Mouse (Mus musculus) heart, embryonic 14.5 days (tissue): ENCODE measurements around the gene Acvrl1. TPM values are rescaled to one million over a fixed set of nuclear protein-coding genes. Genes with fewer than 3 reads are reported as not detected.

ENCODE experiments used
- ATAC-seq: fragments of 200-750 bp; cut with Nextera tagmentation; 2 replicates; pipeline ENCODE4 v1.8.0; 2017; ENCODE audit warnings: low read depth, moderate TSS enrichment; ENCODE audit not compliant: insufficient number of reproducible peaks, insufficient read depth, low FRiP score
- H3K27ac ChIP-seq, 2 experiments: fragments of 200-500 bp in 1 of 2; fragments of 300-500 bp in 1 of 2; sonication (generic) in 1 of 2; replicated peaks in 1 of 2; 2 replicates each; pipeline ENCODE4 v1.5.1; 2012 to 2014; ENCODE audit warnings: low read depth in 2 of 2, low read length in 2 of 2, control low read depth in 1 of 2, mild to moderate bottlenecking in 1 of 2, mixed read lengths in 1 of 2; ENCODE audit not compliant: control insufficient read depth in 1 of 2, insufficient read depth in 1 of 2
- H3K27me3 ChIP-seq: fragments of 300-500 bp; sonication (generic); 2 replicates; pipeline ENCODE4 v1.6.1; 2014; ENCODE audit warnings: mild to moderate bottlenecking, low read length, control low read depth; ENCODE audit not compliant: control insufficient read depth, insufficient read depth
- H3K36me3 ChIP-seq: fragments of 300-500 bp; sonication (generic); 2 replicates; pipeline ENCODE4 v1.6.1; 2014; ENCODE audit warnings: mild to moderate bottlenecking, control low read depth, low read length, mixed read lengths; ENCODE audit not compliant: control insufficient read depth, insufficient read depth
- H3K4me1 ChIP-seq, 2 experiments: fragments of 200-500 bp in 1 of 2; fragments of 300-500 bp in 1 of 2; sonication (generic) in 1 of 2; 2 replicates each; pipeline ENCODE4 v1.6.1; 2012 to 2014; ENCODE audit warnings: low read length in 2 of 2, control low read depth in 1 of 2, mixed read lengths in 1 of 2; ENCODE audit not compliant: control insufficient read depth in 2 of 2, insufficient read depth in 2 of 2
- H3K4me2 ChIP-seq: fragments of 300-500 bp; sonication (generic); 2 replicates; pipeline ENCODE4 v1.6.1; 2014; ENCODE audit warnings: mild to moderate bottlenecking, low read length
- H3K4me3 ChIP-seq, 2 experiments: fragments of 200-500 bp in 1 of 2; fragments of 300-500 bp in 1 of 2; sonication (generic) in 1 of 2; 2 replicates each; pipeline ENCODE4 v1.5.1; 2012 to 2014; ENCODE audit warnings: low read length in 2 of 2, mild to moderate bottlenecking in 2 of 2, control low read depth in 1 of 2, low read depth in 1 of 2, moderate library complexity in 1 of 2; ENCODE audit not compliant: control insufficient read depth in 1 of 2, insufficient read depth in 1 of 2
- H3K9ac ChIP-seq: fragments of 300-500 bp; sonication (generic); 2 replicates; pipeline ENCODE4 v1.6.1; 2014; ENCODE audit warnings: mild to moderate bottlenecking, low read length
- H3K9me3 ChIP-seq: fragments of 300-500 bp; sonication (generic); 2 replicates; pipeline ENCODE4 v1.6.1; 2016; ENCODE audit warnings: low read length, control low read depth; ENCODE audit not compliant: control insufficient read depth
- WGBS: fragments of 180-500 bp; shearing (Covaris S2); extraction: QIAGEN DNeasy Blood & Tissue Kit; methylation state at CpG from one replicate; pipeline ENCODE4 v1.1.7; 2014; 5-methylcytosine and 5-hydroxymethylcytosine counted together
- polyA plus RNA-seq: library from polyadenylated mRNA; unstranded; fragments of >200 nt; fragmentation: Nextera tagmentation; extraction: Ambion mirVana; gene quantifications from 2 replicates; pipeline ENCODE4 v1.2.1, GENCODE M21; 2014

The Acvrl1 gene
- polyA plus RNA-seq, 1 experiment from 2014 or later = 5.8 TPM

DNA sequence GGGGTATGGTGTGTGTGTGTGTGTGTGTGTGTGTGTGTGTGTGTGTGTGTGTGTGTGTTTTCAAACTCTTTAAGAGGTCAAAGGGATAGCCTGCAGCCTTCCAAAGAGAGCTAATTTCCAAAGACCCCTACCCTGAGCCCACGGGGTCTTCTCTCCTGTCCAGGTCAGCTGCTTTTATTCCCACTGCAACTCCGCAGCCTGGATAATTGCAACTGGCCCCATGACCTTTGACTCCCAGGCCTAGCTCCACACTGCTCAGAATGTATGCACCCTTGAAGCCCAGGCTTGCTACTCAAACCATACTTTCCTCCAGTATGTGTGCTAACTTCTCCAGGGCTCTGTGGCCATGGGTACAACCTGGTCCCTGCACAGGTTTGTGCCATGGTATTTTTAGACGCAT, 32.9 kb upstream of the Acvrl1 start:
- Histone ChIP-seq H3K4me2 (no peak overlapping the region), H3K9ac (no peak overlapping the region), H3K4me3 (no peak overlapping the region), H3K9me3 (no peaks in the 10 kb centered on the region), H3K27ac (no peak overlapping the region), H3K4me1 (peaks cover 8 to 17% of the 10 kb centered on the region in 2 experiments; a peak in 2 of 4 replicates), H3K36me3 (no peaks in the 10 kb centered on the region), H3K27me3 (peaks cover 14% of the 10 kb centered on the region)
- 90% methylated on average over 3 of the region's 3 CpGs for WGBS
- no peak for ATAC-seq

- Histone ChIP-seq H3K4me1 (peaks cover 8 to 11% of the 10 kb centered on the region in 2 experiments; a peak in 2 of 4 replicates), H3K27ac (no peak overlapping the region), H3K9me3 (no peaks in the 10 kb centered on the region), H3K4me2 (peak overlapping the region; percentile 51), H3K4me3 (peak overlapping the region; percentile 13 to 20), H3K27me3 (peaks cover 14% of the 10 kb centered on the region), H3K36me3 (no peaks in the 10 kb centered on the region), H3K9ac (peak overlapping the region; percentile 31; the same call in 1 of the 2 replicates)
- WGBS = 7% methylated on average over 28 of the region's 28 CpGs
- no peak for ATAC-seq
Measured at GRCm38 (mm10) chr15:101097985-101098651, 30.2 kb upstream of the Acvrl1 start.

GRCm38 (mm10) chr15:101100996-101101395, 27.3 kb upstream of the Acvrl1 start:
- Histone ChIP-seq H3K4me3 (no peak overlapping the region), H3K27ac (no peak overlapping the region), H3K9ac (no peak overlapping the region), H3K9me3 (no peaks in the 10 kb centered on the region), H3K36me3 (no peaks in the 10 kb centered on the region), H3K27me3 (peaks cover 14% of the 10 kb centered on the region), H3K4me2 (no peak overlapping the region), H3K4me1 (peaks cover 8 to 10% of the 10 kb centered on the region in 2 experiments; a peak in 2 of 4 replicates)
- ATAC-seq = no peak
- WGBS = 50% methylated on average over 3 of the region's 3 CpGs

DNA sequence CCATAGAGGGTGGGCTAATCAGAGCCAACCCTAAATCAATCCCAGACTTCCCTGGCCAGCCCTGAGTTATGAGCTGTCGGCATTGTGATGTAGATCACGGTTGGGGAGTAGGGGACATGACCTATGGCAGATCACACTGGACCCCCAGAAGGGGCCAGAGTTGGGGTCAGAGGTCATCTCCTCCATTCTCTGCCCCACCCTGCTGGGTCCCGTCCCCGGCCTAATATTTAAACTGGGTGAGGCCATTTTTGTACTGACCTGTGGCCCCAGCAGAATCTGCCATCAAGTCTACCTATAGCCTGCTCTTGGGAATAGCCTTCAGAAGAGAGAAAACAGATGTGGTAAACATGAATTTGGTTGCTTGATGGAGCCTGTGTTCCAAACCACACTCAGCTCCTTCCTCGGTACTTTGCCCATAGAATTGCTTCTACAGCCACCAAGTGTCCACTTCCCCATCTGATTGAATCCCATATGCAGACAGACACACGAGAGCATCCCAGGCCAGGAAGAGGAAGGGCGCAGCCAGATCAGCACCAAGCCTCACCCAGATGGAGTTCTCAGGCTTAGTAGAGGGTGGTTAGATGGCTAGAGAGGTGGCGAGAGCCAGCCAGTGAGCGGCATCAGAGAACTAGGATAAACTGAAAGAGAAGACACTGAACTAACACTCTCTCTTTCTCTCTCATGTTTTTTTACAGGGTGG, 24.6 kb upstream of the Acvrl1 start:
- Histone ChIP-seq H3K9me3 (no peaks in the 10 kb centered on the region), H3K27ac (no peak overlapping the region), H3K4me1 (peaks cover 0 to 4% of the 10 kb centered on the region in 2 experiments; a peak in 2 of 4 replicates), H3K36me3 (no peaks in the 10 kb centered on the region), H3K4me2 (no peak overlapping the region), H3K9ac (no peak overlapping the region), H3K27me3 (peaks cover 8% of the 10 kb centered on the region), H3K4me3 (no peak overlapping the region)
- WGBS = 85% methylated on average over 9 of the region's 9 CpGs
- no peak for ATAC-seq

DNA sequence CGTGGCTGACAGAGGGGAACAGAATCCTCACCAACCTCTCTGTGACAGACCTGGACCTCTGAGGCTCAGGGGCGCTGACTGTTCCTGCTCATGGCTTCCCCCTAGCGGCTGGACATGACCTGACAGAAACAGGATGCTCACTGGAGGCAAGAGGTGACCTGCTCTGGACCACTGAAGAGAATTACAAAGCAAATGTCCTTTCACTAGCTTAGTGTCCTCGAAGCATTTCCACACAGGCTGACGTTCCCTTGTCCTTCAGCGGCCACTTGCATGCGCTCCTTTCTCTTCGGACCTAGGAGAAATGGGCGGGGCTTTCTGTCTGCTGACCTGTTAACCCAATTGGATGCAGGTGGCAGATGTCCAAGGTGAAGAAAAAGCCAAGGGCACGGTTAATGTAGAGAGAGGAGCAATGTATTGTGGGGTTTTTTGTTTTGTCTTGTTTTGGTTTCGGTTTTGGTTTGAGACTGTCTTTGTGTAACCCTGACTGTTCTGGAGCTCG, 22.8 kb upstream of the Acvrl1 start:
- 19% methylated on average over 12 of the region's 12 CpGs for WGBS
- no peak overlapping the region for H3K4me3 ChIP-seq
- no peaks in the 10 kb centered on the region for H3K36me3 ChIP-seq
- H3K27me3 ChIP-seq = no peaks in the 10 kb centered on the region
- peaks cover 0 to 4% of the 10 kb centered on the region in 2 experiments; a peak in 2 of 4 replicates for H3K4me1 ChIP-seq
- no peaks in the 10 kb centered on the region for H3K9me3 ChIP-seq
- H3K9ac ChIP-seq = no peak overlapping the region
- H3K27ac ChIP-seq = no peak overlapping the region
- no peak for ATAC-seq
- H3K4me2 ChIP-seq = peak overlapping the region; percentile 42

DNA sequence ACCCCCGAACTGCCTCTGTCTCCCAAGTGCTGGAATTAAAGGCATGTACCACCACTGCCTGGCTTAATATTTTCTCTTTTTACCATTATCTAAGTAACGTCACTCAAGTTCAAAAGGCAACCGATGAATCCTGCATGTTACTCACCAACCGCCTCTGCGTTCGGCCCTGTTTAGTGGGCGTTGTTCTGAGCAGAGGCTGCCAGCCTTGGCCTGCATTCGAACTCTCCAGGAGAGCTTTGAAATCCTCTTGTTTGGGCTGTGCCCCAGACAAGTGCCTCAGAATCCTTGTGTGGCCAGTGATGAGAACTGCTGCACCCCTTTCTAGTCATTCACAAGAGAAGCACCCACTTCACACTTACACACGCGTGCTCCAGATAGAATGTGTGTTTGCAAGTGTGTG, 22.3 kb upstream of the Acvrl1 start:
- Histone ChIP-seq H3K27me3 (no peaks in the 10 kb centered on the region), H3K4me1 (peaks cover 0 to 4% of the 10 kb centered on the region in 2 experiments; a peak in 2 of 4 replicates), H3K27ac (no peak overlapping the region), H3K36me3 (no peaks in the 10 kb centered on the region), H3K4me3 (no peak overlapping the region), H3K9ac (no peak overlapping the region), H3K9me3 (no peaks in the 10 kb centered on the region), H3K4me2 (no peak overlapping the region)
- no peak for ATAC-seq
- 81% methylated on average over 10 of the region's 10 CpGs for WGBS

DNA sequence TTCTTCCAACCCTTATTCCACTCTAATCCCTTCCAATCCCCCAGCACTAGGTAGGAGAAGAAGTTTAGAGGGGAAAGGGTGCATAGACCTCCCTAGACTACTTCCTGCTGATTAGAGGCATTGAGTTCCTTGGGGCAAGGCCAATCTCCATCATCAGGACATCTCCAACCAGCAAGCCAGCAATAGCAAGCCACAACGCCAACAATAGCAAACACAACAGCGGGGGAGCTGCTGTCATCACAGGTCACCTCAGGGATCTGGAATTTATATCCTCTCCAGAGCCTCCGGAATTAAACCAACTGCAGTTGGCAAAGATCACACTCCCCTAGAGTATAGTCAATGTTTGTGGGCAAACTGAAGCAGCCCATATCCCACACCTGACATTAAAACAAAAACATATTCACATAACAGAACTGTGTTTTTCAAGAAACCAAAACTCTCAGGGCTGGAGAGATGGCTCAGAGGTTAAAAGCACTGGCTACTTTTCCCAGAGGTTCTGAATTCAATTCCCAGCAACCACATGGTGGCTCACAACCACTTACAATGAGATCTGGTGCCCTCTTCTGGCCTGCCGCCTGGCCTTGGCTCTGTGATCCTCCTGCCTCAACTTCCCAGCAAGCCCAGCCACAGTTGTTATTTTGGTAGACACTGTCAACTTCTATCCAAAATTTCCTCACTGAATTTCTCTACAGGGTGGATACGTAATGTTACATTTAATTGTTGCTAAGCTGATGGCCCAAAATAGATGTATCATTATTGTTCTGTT, 20.2 kb upstream of the Acvrl1 start:
- Histone ChIP-seq H3K4me3 (no peak overlapping the region), H3K27ac (no peak overlapping the region), H3K27me3 (no peaks in the 10 kb centered on the region), H3K9me3 (no peaks in the 10 kb centered on the region), H3K9ac (no peak overlapping the region), H3K36me3 (no peaks in the 10 kb centered on the region), H3K4me1 (peaks cover 0 to 4% of the 10 kb centered on the region in 2 experiments; a peak in 2 of 4 replicates), H3K4me2 (no peak overlapping the region)
- no peak for ATAC-seq
- WGBS = 64% methylated on average over 5 of the region's 5 CpGs
